Mouse (Mus musculus): ENCODE measurements at regions not wholly inside any gene's neighbourhood (a gene's known extent, or its start where the extent isn't known, plus 50 kb on each side); places are given as distances from the start of the nearest gene placed in this dataset.

DNA sequence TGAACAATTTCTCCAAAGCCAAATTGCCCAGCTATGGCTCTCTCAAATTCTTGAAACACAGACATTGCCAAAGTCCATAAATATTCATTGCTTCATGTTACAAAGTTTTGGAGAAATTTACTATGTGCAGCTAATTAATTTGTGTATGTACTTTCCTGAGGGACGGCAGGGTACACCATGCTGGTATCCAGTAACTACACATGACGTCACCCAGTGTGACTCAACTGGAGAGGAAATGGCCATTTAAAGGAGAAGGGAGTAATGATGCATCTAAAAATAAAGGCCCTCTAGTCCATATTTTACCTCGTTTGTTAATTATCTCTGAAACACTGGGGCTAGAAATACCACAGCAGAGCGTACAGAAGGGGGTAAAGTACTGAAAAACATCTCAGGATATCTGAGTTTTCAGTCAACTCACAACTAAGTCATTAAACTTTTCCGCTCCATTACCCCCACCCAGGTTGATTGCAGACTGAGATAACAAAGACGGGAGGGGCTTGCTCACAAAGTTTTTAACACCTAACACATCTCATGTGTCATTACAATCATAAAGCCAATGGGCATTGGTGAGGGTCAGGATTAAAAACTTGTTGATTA, 295.1 kb upstream of the Nbea start:
- TF ChIP-seq CTCF (IDR thresholded peaks at IDR 0.05; ENCODE audit: borderline replicate concordance, extremely low read depth, insufficient read depth, insufficient read length): no peak
- no peak for TF ChIP-seq POLR2A (IDR thresholded peaks at IDR 0.05; ENCODE audit: borderline replicate concordance, extremely low read depth, insufficient read depth, insufficient read length, poor library complexity, severe bottlenecking)
